Mouse (Mus musculus) neutrophil, adult 83 days (primary cell): ENCODE results near the gene Olfr1160. TPM values are rescaled to one million over a fixed set of nuclear protein-coding genes. Genes with fewer than 3 reads are reported as not detected.

Experiments
- total RNA-seq, 2 experiments: library from RNA; stranded (reverse); gene quantifications; one replicate each; pipeline ENCODE4 v1.2.4; 2023

The Olfr1160 gene
- total RNA-seq: not detected

GRCm38 (mm10) chr2:88007515-88008318 lies at the start of gene Olfr1160:
TSS of gene Olfr1160 (minus strand) at chr2:88008268.

GRCm38 (mm10) chr2:88051029-88051428 lies 43.0 kb upstream of the Olfr1160 start, which contains the start of gene Olfr1162:
TSS of gene Olfr1162 (minus strand) at chr2:88051129.

GRCm38 (mm10) chr2:88037599-88037998 lies 29.5 kb upstream of the Olfr1160 start, which contains the start of gene Olfr73:
TSS of gene Olfr73 (minus strand) at chr2:88037699.

GRCm38 (mm10) chr2:88022474-88022873 lies 14.4 kb upstream of the Olfr1160 start, which contains the start of gene Olfr1161:
TSS of gene Olfr1161 (plus strand) at chr2:88022774.

GRCm38 (mm10) chr2:87989813-87990212 lies 18.3 kb downstream of the Olfr1160 start, which contains the start of gene Olfr1158:
TSS of gene Olfr1158 (plus strand) at chr2:87990113.

GRCm38 (mm10) chr2:87974563-87974962 lies 33.5 kb downstream of the Olfr1160 start, which contains the start of gene Olfr74:
TSS of gene Olfr74 (minus strand) at chr2:87974663.

GRCm38 (mm10) chr2:87968199-87968598 lies 39.9 kb downstream of the Olfr1160 start, which contains the start of gene Olfr1157:
TSS of gene Olfr1157 (minus strand) at chr2:87968299.

GRCm38 (mm10) chr2:87953000-87953399 lies 55.1 kb downstream of the Olfr1160 start, which contains the start of gene Olfr1156:
TSS of gene Olfr1156 (minus strand) at chr2:87953100.

Other genes with a start within 250 kb of the Olfr1160 start
- not detected for gene Olfr152, start 228.8 kb downstream of the Olfr1160 start, total RNA-seq
- gene Olfr1143, start 207.7 kb downstream of the Olfr1160 start, total RNA-seq: not detected
- gene Olfr1145, start 198.4 kb downstream of the Olfr1160 start, total RNA-seq: not detected
- gene Olfr1148, start 177.7 kb downstream of the Olfr1160 start, total RNA-seq: not detected
- gene Olfr1150-ps1, start 164.3 kb downstream of the Olfr1160 start, total RNA-seq: not detected
- gene Olfr1151, start 152.4 kb downstream of the Olfr1160 start, total RNA-seq: not detected
- not detected for gene Olfr1152, start 141.8 kb downstream of the Olfr1160 start, total RNA-seq
- gene Olfr1153, start 113.3 kb downstream of the Olfr1160 start, total RNA-seq: not detected
- not detected for gene Olfr1154, start 103.1 kb downstream of the Olfr1160 start, total RNA-seq
- gene Olfr1155, start 63.1 kb downstream of the Olfr1160 start, total RNA-seq: not detected
- not detected for gene Olfr1156, start 55.2 kb downstream of the Olfr1160 start, total RNA-seq
- gene Olfr1157, start 40.0 kb downstream of the Olfr1160 start, total RNA-seq: not detected
- not detected for gene Olfr74, start 33.6 kb downstream of the Olfr1160 start, total RNA-seq
- gene Olfr1158, start 18.2 kb downstream of the Olfr1160 start, total RNA-seq: not detected
- gene Olfr1161, start 14.5 kb upstream of the Olfr1160 start, total RNA-seq: not detected
- gene Olfr73, start 29.4 kb upstream of the Olfr1160 start, total RNA-seq: not detected
- gene Olfr1162, start 42.9 kb upstream of the Olfr1160 start, total RNA-seq: not detected
- gene Olfr1163, start 63.6 kb upstream of the Olfr1160 start, total RNA-seq: not detected
- not detected for gene Olfr1164, start 85.7 kb upstream of the Olfr1160 start, total RNA-seq
- gene Olfr1166, start 120.0 kb upstream of the Olfr1160 start, total RNA-seq: not detected
- not detected for gene Olfr1167, start 146.9 kb upstream of the Olfr1160 start, total RNA-seq
- not detected for gene Olfr1168, start 173.6 kb upstream of the Olfr1160 start, total RNA-seq
- gene Olfr1170, start 220.1 kb upstream of the Olfr1160 start, total RNA-seq: not detected